Mouse (Mus musculus) embryonic facial prominence, embryonic 14.5 days (tissue): Measurements from ENCODE around the gene Mlxip. TPM values are rescaled to one million over a fixed set of nuclear protein-coding genes. Genes with fewer than 3 reads are reported as not detected.

ENCODE experiments used
- ATAC-seq: fragments of 200-750 bp; cut with Nextera tagmentation; 2 replicates; pipeline ENCODE4 v1.8.0; 2017; ENCODE audit warnings: low read depth, moderate number of reproducible peaks, moderate TSS enrichment
- DNase-seq: peaks from one replicate; pipeline ENCODE4 v3.0.0-alpha.2; 2015; ENCODE audit warnings: low spot score
- H3K27ac ChIP-seq: fragments of 300-500 bp; sonication (generic); replicated peaks from 2 replicates; pipeline ENCODE4 v1.5.1; 2014; ENCODE audit warnings: low read depth, mild to moderate bottlenecking, low read length, moderate library complexity
- H3K27me3 ChIP-seq: fragments of 300-500 bp; sonication (generic); replicated peaks from 2 replicates; pipeline ENCODE4 v1.6.1; 2014; ENCODE audit warnings: low read length; ENCODE audit not compliant: control insufficient read depth, insufficient read depth
- H3K36me3 ChIP-seq: fragments of 300-500 bp; sonication (generic); 2 replicates; pipeline ENCODE4 v1.6.1; 2014; ENCODE audit warnings: low read length, mixed read lengths; ENCODE audit not compliant: control insufficient read depth, insufficient read depth
- H3K4me1 ChIP-seq: fragments of 300-500 bp; sonication (generic); 2 replicates; pipeline ENCODE4 v1.6.1; 2014; ENCODE audit warnings: antibody characterized with exemption, low read length; ENCODE audit not compliant: control insufficient read depth, insufficient read depth
- H3K4me2 ChIP-seq: fragments of 300-500 bp; sonication (generic); 2 replicates; pipeline ENCODE4 v1.6.1; 2014; ENCODE audit warnings: low read depth, mild to moderate bottlenecking, low read length, moderate library complexity, mixed read lengths
- H3K4me3 ChIP-seq: fragments of 300-500 bp; sonication (generic); 2 replicates; pipeline ENCODE4 v1.5.1; 2014; ENCODE audit warnings: low read depth, mild to moderate bottlenecking, low read length
- H3K9ac ChIP-seq: fragments of 300-500 bp; sonication (generic); 2 replicates; pipeline ENCODE4 v1.6.1; 2014; ENCODE audit warnings: low read depth, mild to moderate bottlenecking, low read length, moderate library complexity, mixed read lengths
- H3K9me3 ChIP-seq: fragments of 300-500 bp; sonication (generic); 2 replicates; pipeline ENCODE4 v1.6.1; 2016; ENCODE audit warnings: low read length; ENCODE audit not compliant: control insufficient read depth
- WGBS: fragments of 180-500 bp; shearing (Covaris S2); extraction: QIAGEN DNeasy Blood & Tissue Kit; methylation state at CpG from one replicate; pipeline ENCODE4 v1.1.7; 2014; 5-methylcytosine and 5-hydroxymethylcytosine counted together
- polyA plus RNA-seq: library from polyadenylated mRNA; unstranded; fragments of >200 nt; fragmentation: Nextera tagmentation; extraction: Ambion mirVana; gene quantifications from 2 replicates; pipeline ENCODE4 v1.2.1, GENCODE M21; 2014

Mlxip gene
- polyA plus RNA-seq, 1 experiment from 2014 or later = 17.7 TPM

- Histone ChIP-seq H3K36me3 (peaks cover 11% of the 10 kb centered on the region), H3K4me3 (no peak overlapping the region), H3K4me2 (no peak overlapping the region), H3K27ac (no peak overlapping the region), H3K9ac (no peak overlapping the region), H3K9me3 (no peaks in the 10 kb centered on the region), H3K4me1 (no peaks in the 10 kb centered on the region), H3K27me3 (no peaks in the 10 kb centered on the region)
- DNase-seq (no peak), ATAC-seq (no peak)
- WGBS = 72% methylated on average over 3 of the region's 3 CpGs
These were observed 13.6 kb downstream of the Mlxip start for GRCm38 (mm10) chr5:123408176-123408575.

- no peak for DNase-seq
- Histone ChIP-seq H3K27me3 (no peaks in the 10 kb centered on the region), H3K27ac (no peak overlapping the region), H3K4me2 (no peak overlapping the region), H3K9ac (no peak overlapping the region), H3K9me3 (no peaks in the 10 kb centered on the region), H3K4me3 (no peak overlapping the region), H3K4me1 (peaks cover 2% of the 10 kb centered on the region; the same call in 1 of the 2 replicates), H3K36me3 (peaks cover 11% of the 10 kb centered on the region)
- WGBS = 82% methylated on average over 4 of the region's 4 CpGs
- ATAC-seq = no peak
These were observed 17.6 kb downstream of the Mlxip start for GRCm38 (mm10) chr5:123412193-123412592.

- H3K27ac ChIP-seq = no peak overlapping the region
- DNase-seq = no peak
- H3K4me2 ChIP-seq = no peak overlapping the region
- no peak for ATAC-seq
- no peak overlapping the region for H3K4me3 ChIP-seq
- peaks cover 3% of the 10 kb centered on the region; the same call in 1 of the 2 replicates for H3K4me1 ChIP-seq
- H3K27me3 ChIP-seq = no peaks in the 10 kb centered on the region
- WGBS = 87% methylated on average over 2 of the region's 2 CpGs
- no peak overlapping the region for H3K9ac ChIP-seq
- peaks cover 11% of the 10 kb centered on the region for H3K36me3 ChIP-seq
- no peaks in the 10 kb centered on the region for H3K9me3 ChIP-seq
These were observed 19.3 kb downstream of the Mlxip start for GRCm38 (mm10) chr5:123413866-123414363.

DNA sequence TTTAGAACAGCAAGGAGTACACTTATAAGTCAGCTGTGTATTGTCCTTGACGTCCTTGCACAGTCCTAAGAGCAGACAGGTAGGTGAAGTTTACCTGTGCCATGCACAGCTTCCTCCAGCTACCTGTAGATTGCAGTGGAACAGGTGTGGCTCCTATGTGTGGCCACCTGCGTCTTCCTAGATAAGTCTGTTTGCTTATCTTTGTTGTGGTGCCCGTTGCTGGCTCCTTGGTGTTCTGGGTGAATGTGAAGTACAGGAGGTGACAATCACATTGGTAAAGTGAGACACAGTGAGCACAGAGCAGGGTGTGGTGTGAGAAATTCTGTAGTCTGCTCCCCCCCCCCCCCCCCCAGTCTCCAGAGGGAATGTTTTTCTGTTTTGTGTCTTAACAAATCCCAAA lies 21.6 kb downstream of the Mlxip start:
- Histone ChIP-seq H3K4me2 (no peak overlapping the region), H3K27ac (no peak overlapping the region), H3K9me3 (no peaks in the 10 kb centered on the region), H3K36me3 (0 out of 2 replicates have a peak, but pooled peaks cover 2% of the 10 kb centered on the region), H3K4me1 (peaks cover 12% of the 10 kb centered on the region), H3K27me3 (no peaks in the 10 kb centered on the region), H3K9ac (no peak overlapping the region), H3K4me3 (no peak overlapping the region)
- WGBS = 88% methylated on average over 3 of the region's 3 CpGs
- DNase-seq = no peak
- ATAC-seq = no peak

DNA sequence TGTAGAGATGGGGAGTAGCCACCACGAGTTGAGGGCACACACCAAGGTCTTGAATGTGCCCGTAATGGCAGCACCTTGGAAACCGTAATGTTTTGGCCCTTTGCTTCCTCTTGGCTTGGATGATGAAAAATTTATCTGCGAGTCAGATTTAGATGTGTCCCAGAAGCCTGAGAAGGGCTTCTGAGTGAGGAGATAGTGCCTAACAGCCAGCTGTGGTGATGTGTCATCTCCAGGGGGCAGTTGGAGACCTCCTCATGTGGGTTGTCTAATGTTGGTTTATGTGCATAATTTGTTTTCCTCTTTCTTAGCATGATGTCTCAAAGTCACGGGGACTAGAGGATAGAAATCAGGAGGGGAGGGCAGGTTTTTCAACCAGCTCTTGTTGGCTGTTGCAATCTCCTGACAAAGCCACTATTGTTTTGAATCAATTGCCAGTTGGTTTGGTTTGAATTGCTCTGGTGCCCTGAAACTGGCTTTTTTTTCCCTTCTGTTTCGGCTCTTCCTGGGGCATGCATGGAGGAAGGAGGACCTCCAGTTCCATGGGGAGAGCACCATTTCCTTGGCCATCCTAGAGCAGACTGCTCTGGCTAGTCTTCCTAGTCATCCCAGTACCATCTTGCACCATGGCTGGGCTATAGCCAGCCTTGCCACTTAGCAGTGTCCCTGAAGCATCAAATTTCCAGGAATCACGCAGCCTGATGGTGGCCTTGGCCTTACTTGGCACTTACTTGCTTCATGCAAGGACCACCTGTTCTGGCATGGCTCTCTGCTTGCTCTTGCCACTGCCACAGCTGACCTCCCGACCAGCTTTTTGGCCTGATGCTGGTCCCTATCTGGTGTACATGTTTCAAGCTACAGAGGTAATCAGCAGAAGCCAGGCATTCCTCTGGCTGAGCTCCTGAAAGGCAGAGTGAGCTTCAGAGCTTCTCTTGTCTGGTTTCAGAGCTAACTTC lies 22.2 kb downstream of the Mlxip start:
- H3K4me1 ChIP-seq = peaks cover 12% of the 10 kb centered on the region
- no peaks in the 10 kb centered on the region for H3K27me3 ChIP-seq
- DNase-seq = no peak

DNA sequence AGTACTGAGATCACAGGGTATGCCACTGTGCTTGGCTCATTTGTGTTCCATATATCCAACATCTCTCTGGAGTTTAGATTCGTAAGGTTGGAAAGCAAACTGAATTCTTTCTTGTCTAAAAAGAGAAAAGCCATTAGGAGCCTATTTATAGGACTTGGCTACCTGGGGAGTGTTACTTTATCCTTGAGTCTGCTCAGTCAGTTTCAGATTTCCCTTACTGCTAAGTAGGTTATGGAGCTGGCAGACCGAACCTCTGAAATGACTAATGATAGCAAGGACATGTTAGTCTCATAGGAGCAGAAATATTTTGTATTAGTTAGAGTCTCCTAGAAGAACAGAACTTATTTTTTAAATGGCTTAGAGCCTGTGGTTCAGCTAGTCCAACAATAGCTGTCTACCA lies 29.3 kb downstream of the Mlxip start:
- Histone ChIP-seq H3K27ac (no peak overlapping the region), H3K36me3 (no peaks in the 10 kb centered on the region), H3K4me3 (no peak overlapping the region), H3K27me3 (no peaks in the 10 kb centered on the region), H3K9ac (no peak overlapping the region), H3K9me3 (0 out of 2 replicates have a peak, but pooled peaks cover 4% of the 10 kb centered on the region), H3K4me1 (peaks cover 8% of the 10 kb centered on the region), H3K4me2 (no peak overlapping the region)
- 55% methylated on average over 2 of the region's 2 CpGs for WGBS
- ATAC-seq (no peak), DNase-seq (peak; percentile 56)

More for the DNA sequence above, 22.2 kb downstream of the Mlxip start:
- Histone ChIP-seq H3K27ac (no peak overlapping the region), H3K9ac (no peak overlapping the region), H3K4me3 (no peak overlapping the region), H3K4me2 (no peak overlapping the region), H3K36me3 (no peaks in the 10 kb centered on the region), H3K9me3 (no peaks in the 10 kb centered on the region)
- 62% methylated on average over 8 of the region's 8 CpGs for WGBS
- no peak for ATAC-seq

DNA sequence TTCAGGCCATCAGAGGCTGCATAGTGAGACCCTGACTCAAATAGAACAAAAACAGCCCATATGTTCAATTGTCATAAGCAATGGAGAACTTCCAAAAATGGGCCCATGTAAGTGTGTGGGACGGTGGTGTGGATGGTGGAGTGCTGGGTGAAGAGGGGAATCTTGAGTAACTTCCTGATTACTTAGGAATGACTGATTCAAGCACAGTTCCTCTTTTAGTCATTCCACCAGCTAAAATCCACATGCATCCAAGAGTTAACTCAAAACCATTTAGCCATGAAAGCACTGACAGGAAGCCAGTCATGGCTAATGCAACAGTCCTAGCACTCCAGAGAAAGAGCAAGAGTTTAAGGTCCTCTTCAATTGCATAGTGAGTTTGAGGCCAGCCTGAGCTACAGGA lies 33.0 kb downstream of the Mlxip start:
- Histone ChIP-seq H3K4me2 (no peak overlapping the region), H3K9me3 (0 out of 2 replicates have a peak, but pooled peaks cover 4% of the 10 kb centered on the region), H3K36me3 (no peaks in the 10 kb centered on the region), H3K9ac (no peak overlapping the region), H3K4me3 (no peak overlapping the region), H3K4me1 (peaks cover 6% of the 10 kb centered on the region), H3K27ac (no peak overlapping the region), H3K27me3 (no peaks in the 10 kb centered on the region)
- WGBS = 93% methylated on average over 1 of the region's 1 CpGs
- ATAC-seq = no peak
- DNase-seq = no peak

- Histone ChIP-seq H3K4me2 (no peak overlapping the region), H3K9ac (no peak overlapping the region), H3K36me3 (no peaks in the 10 kb centered on the region), H3K4me3 (no peak overlapping the region), H3K27me3 (no peaks in the 10 kb centered on the region), H3K9me3 (0 out of 2 replicates have a peak, but pooled peaks cover 2% of the 10 kb centered on the region), H3K4me1 (peaks cover 12% of the 10 kb centered on the region), H3K27ac (no peak overlapping the region)
- 73% methylated on average over 13 of the region's 13 CpGs for WGBS
- peak; percentile 63 for DNase-seq
- no peak for ATAC-seq
These were observed 37.1 kb downstream of the Mlxip start for GRCm38 (mm10) chr5:123431524-123432304.
